Mouse (Mus musculus): ENCODE data around the gene Cc2d1a.

- TF ChIP-seq EP300 (IDR thresholded peaks at IDR 0.05) (no peak), CTCF (IDR thresholded peaks at IDR 0.05) (peak; percentile 31)
These were observed 19.5 kb downstream of the Cc2d1a start for GRCm38 (mm10) chr8:84128277-84128676.
